In the genomic region with DNA sequence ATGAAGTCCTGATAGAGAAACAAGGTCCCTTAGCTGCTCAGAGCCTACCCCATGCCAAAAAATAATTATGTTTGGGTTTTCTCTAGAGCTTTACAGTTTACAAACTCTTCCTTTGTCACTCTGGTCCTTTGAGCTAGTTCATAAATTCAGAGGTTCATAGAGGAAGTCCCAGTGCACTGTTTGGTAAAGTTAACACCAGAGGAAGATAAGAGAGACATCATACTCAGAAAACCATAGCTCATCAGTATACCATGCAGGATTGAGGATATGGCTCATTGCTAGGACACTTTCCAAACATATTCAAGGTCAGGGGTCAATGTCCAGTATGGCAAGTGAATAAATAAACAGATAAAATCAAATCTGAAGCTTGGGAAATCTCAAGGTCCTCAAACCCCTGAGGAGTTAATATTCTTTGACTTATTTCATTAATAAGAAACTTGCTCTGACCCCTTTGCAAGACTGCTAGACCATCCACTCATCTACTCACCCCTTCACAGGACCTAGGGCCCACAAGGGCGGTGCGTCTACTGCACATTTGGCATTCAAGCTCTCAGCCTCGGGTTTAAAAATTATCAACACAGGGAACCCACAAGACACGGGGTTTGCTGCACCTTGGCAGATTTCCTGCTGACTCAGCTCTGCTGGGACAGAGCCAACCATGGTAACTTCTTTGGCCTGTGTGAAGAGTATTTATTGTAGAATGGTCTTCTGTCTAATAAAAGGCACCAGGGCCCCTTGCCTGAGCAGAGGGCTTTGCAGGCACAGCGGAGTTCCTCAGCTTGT, we compare ENCODE assay signal across 8 mouse cellular contexts. TPM values are rescaled to one million over a fixed set of nuclear protein-coding genes. Genes with fewer than 3 reads are reported as not detected.
A peak's percentile ranks its signal among the peaks of the same experiment; 100 is the strongest.
DNase-seq lines count a peak whose midpoint lies in the region; ATAC-seq and TF ChIP-seq lines count a peak whose summit lies in the region.

No protein-coding gene starts in this region.

- ATAC-seq in lung, embryonic 16.5 days (ENCODE audit: low read depth): peak; percentile 63
- ATAC-seq in midbrain, embryonic 16.5 days: no peak

- H3K36me3 ChIP-seq in lung, embryonic 16.5 days (ENCODE audit: control insufficient read depth, insufficient read depth, low read length): no peaks in the 10 kb centered on the region
- H3K36me3 ChIP-seq in midbrain, embryonic 16.5 days (ENCODE audit: control insufficient read depth, insufficient read depth, low read length): no peaks in the 10 kb centered on the region

- TF ChIP-seq POLR2A in brain, embryonic 14.5 days (IDR thresholded peaks at IDR 0.05; ENCODE audit: borderline replicate concordance, extremely low read depth, insufficient read depth, insufficient read length, poor library complexity, severe bottlenecking): no peak

- intact Hi-C loops in heart, postnatal 14 days (cut with DNase I): no loop called here

- no peak overlapping the region for H3K9ac ChIP-seq in lung, embryonic 16.5 days (ENCODE audit: low read length)
- H3K9ac ChIP-seq in midbrain, embryonic 16.5 days (ENCODE audit: low read depth, low read length): no peak overlapping the region

- peaks cover 20% of the 10 kb centered on the region for H3K4me1 ChIP-seq in lung, embryonic 16.5 days (replicated peaks; ENCODE audit: control insufficient read depth, insufficient read depth, low read length)
- H3K4me1 ChIP-seq in midbrain, embryonic 16.5 days (ENCODE audit: control insufficient read depth, insufficient read depth, low read length): no peaks in the 10 kb centered on the region

- no peaks in the 10 kb centered on the region for H3K9me3 ChIP-seq in lung, embryonic 16.5 days (ENCODE audit: control insufficient read depth, low read length)
- H3K9me3 ChIP-seq in midbrain, embryonic 16.5 days (replicated peaks; ENCODE audit: control insufficient read depth, low read length, poor library complexity, severe bottlenecking): no peaks in the 10 kb centered on the region

- no peaks in the 10 kb centered on the region for H3K27me3 ChIP-seq in lung, embryonic 16.5 days (ENCODE audit: control insufficient read depth, insufficient read depth, low read depth, low read length)
- H3K27me3 ChIP-seq in midbrain, embryonic 16.5 days (ENCODE audit: control insufficient read depth, insufficient read depth, low read depth, low read length): no peaks in the 10 kb centered on the region

- peak; percentile 66 for DNase-seq in testis, postnatal 10 days (ENCODE audit: low spot score)
- DNase-seq in testis, postnatal 14 days (ENCODE audit: low spot score): no peak
- peak; percentile 56 for DNase-seq in brain, embryonic 14.5 days (ENCODE audit: low read depth)
- peak; percentile 53 to 73 for DNase-seq in heart, postnatal 14 days
- no peak for DNase-seq in right cerebral cortex, postnatal 25 days
- DNase-seq in frontal cortex, postnatal 36 days (ENCODE audit: low spot score in 2 of 2): no peak

- no peak overlapping the region for H3K4me2 ChIP-seq in lung, embryonic 16.5 days (ENCODE audit: low read depth, low read length)
- no peak overlapping the region for H3K4me2 ChIP-seq in midbrain, embryonic 16.5 days (ENCODE audit: low read length)

- no peak overlapping the region for H3K4me3 ChIP-seq in lung, embryonic 16.5 days (ENCODE audit: low read length)
- no peak overlapping the region for H3K4me3 ChIP-seq in midbrain, embryonic 16.5 days (ENCODE audit: low read depth, low read length)

- peak overlapping the region; percentile 53 for H3K27ac ChIP-seq in lung, embryonic 16.5 days (ENCODE audit: low read length)
- no peak overlapping the region for H3K27ac ChIP-seq in midbrain, embryonic 16.5 days (ENCODE audit: low read length)

- 10% methylated on average over 5 of the region's 5 CpGs for WGBS in lung, embryonic 16.5 days
- WGBS in midbrain, embryonic 16.5 days: 70% methylated on average over 5 of the region's 5 CpGs

- no peak for TF ChIP-seq CTCF in brain, embryonic 14.5 days (IDR thresholded peaks at IDR 0.05; ENCODE audit: borderline replicate concordance, extremely low read depth, insufficient read depth, insufficient read length)

RNA-seq across cellular contexts. Expression of a gene that starts 8.7 kb away (rescaled TPM):
- polyA plus RNA-seq in brain, embryonic 14.5 days (2012; rRNA removed): 8.5 and 14.4 TPM in 2 replicates
- total RNA-seq in heart, postnatal 14 days (2021): 10 to 100 TPM; 11.8 to 12.4 TPM
- 22.3 and 24.8 TPM in 2 replicates for polyA plus RNA-seq in lung, embryonic 16.5 days (2015; fragmentation: Nextera tagmentation; extraction: Ambion mirVana)
- 11.6 and 12.6 TPM in 2 replicates for polyA plus RNA-seq in midbrain, embryonic 16.5 days (2015; fragmentation: Nextera tagmentation; extraction: Ambion mirVana)

Comparison
In these comparisons a context has a peak if more than half of its experiments do, and no peak if none do; other contexts are left out.
1. DNase-seq: peak in testis, postnatal 10 days (single experiment), brain, embryonic 14.5 days (single experiment) and heart, postnatal 14 days (2 of 2); none in testis, postnatal 14 days (single experiment), right cerebral cortex, postnatal 25 days (single experiment) and frontal cortex, postnatal 36 days (0 of 2).